Mouse (Mus musculus) kidney, embryonic 15.5 days (tissue): Measurements from ENCODE around the gene Asic1. TPM values are rescaled to one million over a fixed set of nuclear protein-coding genes. Genes with fewer than 3 reads are reported as not detected.
A peak's percentile ranks its signal among the peaks of the same experiment; 100 is the strongest.

Experiments used
- ATAC-seq: fragments of 200-750 bp; cut with Nextera tagmentation; replicated peaks from 2 replicates; pipeline ENCODE4 v1.8.0; 2017; ENCODE audit warnings: moderate TSS enrichment; ENCODE audit not compliant: low FRiP score
- H3K27ac ChIP-seq: fragments of 300-500 bp; sonication (generic); 2 replicates; pipeline ENCODE4 v1.5.1; 2015; ENCODE audit warnings: mild to moderate bottlenecking, inconsistent platforms
- H3K27me3 ChIP-seq: fragments of 300-500 bp; sonication (generic); 2 replicates; pipeline ENCODE4 v1.6.1; 2015; ENCODE audit warnings: inconsistent platforms
- H3K36me3 ChIP-seq: fragments of 300-500 bp; sonication (generic); 2 replicates; pipeline ENCODE4 v1.6.1; 2015; ENCODE audit warnings: inconsistent platforms
- H3K4me1 ChIP-seq: fragments of 300-500 bp; sonication (generic); 2 replicates; pipeline ENCODE4 v1.6.1; 2015; ENCODE audit warnings: inconsistent platforms
- H3K4me2 ChIP-seq: fragments of 300-500 bp; sonication (generic); 2 replicates; pipeline ENCODE4 v1.6.1; 2015; ENCODE audit warnings: moderate library complexity, mild to moderate bottlenecking, inconsistent platforms
- H3K4me3 ChIP-seq: fragments of 300-500 bp; sonication (generic); replicated peaks from 2 replicates; pipeline ENCODE4 v1.5.1; 2015; ENCODE audit warnings: mild to moderate bottlenecking, inconsistent platforms
- H3K9ac ChIP-seq: fragments of 300-500 bp; sonication (generic); 2 replicates; pipeline ENCODE4 v1.6.1; 2015; ENCODE audit warnings: mild to moderate bottlenecking, inconsistent platforms
- H3K9me3 ChIP-seq: fragments of 300-500 bp; sonication (generic); replicated peaks from 2 replicates; pipeline ENCODE4 v1.6.1; 2016; ENCODE audit warnings: inconsistent platforms
- WGBS: fragments of 180-500 bp; shearing (Covaris S2); methylation state at CpG from one replicate; pipeline ENCODE4 v1.1.7; 2015; ENCODE audit warnings: mixed read lengths; 5-methylcytosine and 5-hydroxymethylcytosine counted together
- polyA plus RNA-seq: library from polyadenylated mRNA; unstranded; fragments of >200 nt; fragmentation: Nextera tagmentation; extraction: Ambion mirVana; gene quantifications from 2 replicates; pipeline ENCODE4 v1.2.1, GENCODE M21; 2015

Gene Asic1
- polyA plus RNA-seq: 1.4 and 1.8 TPM in 2 replicates

GRCm38 (mm10) chr15:99670154-99670821 is at the start of gene Asic1:
Gene Asic1 (plus strand): TSS chr15:99670368.
- Histone ChIP-seq H3K4me3 (peak within 1 kb of the TSS; percentile 58), H3K36me3 (no peaks in the 10 kb centered on the region), H3K27ac (no peak within 1 kb of the TSS), H3K27me3 (peaks cover 83% of the 10 kb centered on the region), H3K9ac (peak within 1 kb of the TSS; percentile 61), H3K4me1 (peaks cover 31% of the 10 kb centered on the region), H3K9me3 (no peaks in the 10 kb centered on the region), H3K4me2 (peak within 1 kb of the TSS; percentile 99)
- under 1% methylated on average over 70 of the region's 74 CpGs for WGBS
- peak; percentile 70 for ATAC-seq

GRCm38 (mm10) chr15:99622063-99622462 is 48.1 kb upstream of the Asic1 start:
- Histone ChIP-seq H3K27ac (no peak overlapping the region), H3K27me3 (no peaks in the 10 kb centered on the region), H3K9me3 (no peaks in the 10 kb centered on the region), H3K4me2 (no peak overlapping the region), H3K4me3 (no peak overlapping the region), H3K36me3 (peaks cover 73% of the 10 kb centered on the region), H3K9ac (no peak overlapping the region), H3K4me1 (no peaks in the 10 kb centered on the region)
- no peak for ATAC-seq
- 92% methylated on average over 11 of the region's 11 CpGs for WGBS

- H3K4me2 ChIP-seq: no peak overlapping the region
- no peak overlapping the region for H3K4me3 ChIP-seq
- no peak overlapping the region for H3K27ac ChIP-seq
- no peaks in the 10 kb centered on the region for H3K27me3 ChIP-seq
- no peak for ATAC-seq
- no peak overlapping the region for H3K9ac ChIP-seq
- H3K9me3 ChIP-seq: no peaks in the 10 kb centered on the region
- peaks cover 98% of the 10 kb centered on the region for H3K36me3 ChIP-seq
- no peaks in the 10 kb centered on the region for H3K4me1 ChIP-seq
These were observed 38.5 kb upstream of the Asic1 start for GRCm38 (mm10) chr15:99631618-99632017.

- ATAC-seq: no peak
- Histone ChIP-seq H3K4me1 (no peaks in the 10 kb centered on the region), H3K9me3 (no peaks in the 10 kb centered on the region), H3K4me3 (no peak overlapping the region), H3K36me3 (peaks cover 99% of the 10 kb centered on the region), H3K27ac (no peak overlapping the region), H3K4me2 (no peak overlapping the region), H3K27me3 (no peaks in the 10 kb centered on the region), H3K9ac (no peak overlapping the region)
- WGBS: 90% methylated on average over 7 of the region's 7 CpGs
These were observed 35.5 kb upstream of the Asic1 start for GRCm38 (mm10) chr15:99634702-99635101.

GRCm38 (mm10) chr15:99637405-99638123 is 32.6 kb upstream of the Asic1 start:
- no peaks in the 10 kb centered on the region for H3K9me3 ChIP-seq
- no peak overlapping the region for H3K4me3 ChIP-seq
- H3K27me3 ChIP-seq: no peaks in the 10 kb centered on the region
- H3K9ac ChIP-seq: no peak overlapping the region
- H3K36me3 ChIP-seq: peaks cover 97% of the 10 kb centered on the region
- no peak overlapping the region for H3K27ac ChIP-seq
- 85% methylated on average over 12 of the region's 12 CpGs for WGBS
- no peak for ATAC-seq
- H3K4me2 ChIP-seq: no peak overlapping the region
- no peaks in the 10 kb centered on the region for H3K4me1 ChIP-seq

- H3K4me2 ChIP-seq: no peak overlapping the region
- H3K4me1 ChIP-seq: no peaks in the 10 kb centered on the region
- WGBS: 92% methylated on average over 5 of the region's 5 CpGs
- no peak overlapping the region for H3K4me3 ChIP-seq
- H3K9me3 ChIP-seq: no peaks in the 10 kb centered on the region
- H3K27me3 ChIP-seq: no peaks in the 10 kb centered on the region
- H3K9ac ChIP-seq: no peak overlapping the region
- H3K27ac ChIP-seq: no peak overlapping the region
- no peak for ATAC-seq
- peaks cover 93% of the 10 kb centered on the region for H3K36me3 ChIP-seq
These were observed 32.1 kb upstream of the Asic1 start for GRCm38 (mm10) chr15:99638124-99638485.

- peaks cover 49% of the 10 kb centered on the region for H3K36me3 ChIP-seq
- H3K4me1 ChIP-seq: peaks cover 17% of the 10 kb centered on the region
- 77% methylated on average over 6 of the region's 6 CpGs for WGBS
- ATAC-seq: no peak
- H3K9me3 ChIP-seq: no peaks in the 10 kb centered on the region
- H3K4me2 ChIP-seq: no peak overlapping the region
- no peak overlapping the region for H3K27ac ChIP-seq
- H3K4me3 ChIP-seq: no peak overlapping the region
- no peak overlapping the region for H3K9ac ChIP-seq
- H3K27me3 ChIP-seq: no peaks in the 10 kb centered on the region
These were observed 27.5 kb upstream of the Asic1 start for GRCm38 (mm10) chr15:99642622-99643021.

- Histone ChIP-seq H3K9me3 (no peaks in the 10 kb centered on the region), H3K27me3 (no peaks in the 10 kb centered on the region), H3K9ac (no peak overlapping the region), H3K4me3 (no peak overlapping the region), H3K27ac (no peak overlapping the region), H3K4me1 (peaks cover 28% of the 10 kb centered on the region), H3K4me2 (no peak overlapping the region), H3K36me3 (peaks cover 37% of the 10 kb centered on the region)
- no peak for ATAC-seq
- WGBS: 75% methylated on average over 10 of the region's 10 CpGs
These were observed 26.3 kb upstream of the Asic1 start for GRCm38 (mm10) chr15:99643832-99644231.

GRCm38 (mm10) chr15:99644776-99645175 is 25.4 kb upstream of the Asic1 start:
- Histone ChIP-seq H3K4me3 (no peak overlapping the region), H3K4me1 (peaks cover 38% of the 10 kb centered on the region), H3K4me2 (no peak overlapping the region), H3K9ac (no peak overlapping the region), H3K27me3 (no peaks in the 10 kb centered on the region), H3K9me3 (no peaks in the 10 kb centered on the region), H3K36me3 (peaks cover 28% of the 10 kb centered on the region), H3K27ac (no peak overlapping the region)
- ATAC-seq: no peak
- WGBS: 56% methylated on average over 7 of the region's 7 CpGs

- WGBS: 31% methylated on average over 4 of the region's 4 CpGs
- H3K9me3 ChIP-seq: no peaks in the 10 kb centered on the region
- no peak overlapping the region for H3K4me3 ChIP-seq
- H3K4me1 ChIP-seq: peaks cover 57% of the 10 kb centered on the region
- H3K27me3 ChIP-seq: peaks cover 9% of the 10 kb centered on the region
- H3K27ac ChIP-seq: no peak overlapping the region
- ATAC-seq: no peak
- 0 out of 2 replicates have a peak overlapping the region, but pooled peaks have one; percentile 21 for H3K4me2 ChIP-seq
- no peaks in the 10 kb centered on the region for H3K36me3 ChIP-seq
- no peak overlapping the region for H3K9ac ChIP-seq
These were observed 21.8 kb upstream of the Asic1 start for GRCm38 (mm10) chr15:99648326-99648725.

- ATAC-seq: no peak
- H3K27ac ChIP-seq: no peak overlapping the region
- peaks cover 62% of the 10 kb centered on the region for H3K4me1 ChIP-seq
- H3K4me2 ChIP-seq: peak overlapping the region; percentile 80
- no peak overlapping the region for H3K9ac ChIP-seq
- no peaks in the 10 kb centered on the region for H3K9me3 ChIP-seq
- peak overlapping the region; percentile 96 for H3K4me3 ChIP-seq
- H3K36me3 ChIP-seq: no peaks in the 10 kb centered on the region
- WGBS: 49% methylated on average over 6 of the region's 6 CpGs
- peaks cover 18% of the 10 kb centered on the region for H3K27me3 ChIP-seq
These were observed 21.0 kb upstream of the Asic1 start for GRCm38 (mm10) chr15:99649067-99649761.

GRCm38 (mm10) chr15:99650304-99650703 is 19.9 kb upstream of the Asic1 start:
- Histone ChIP-seq H3K4me3 (peak overlapping the region; percentile 96), H3K27ac (no peak overlapping the region), H3K9me3 (no peaks in the 10 kb centered on the region), H3K9ac (peak overlapping the region; percentile 92), H3K27me3 (peaks cover 29% of the 10 kb centered on the region), H3K4me2 (peak overlapping the region; percentile 80), H3K36me3 (no peaks in the 10 kb centered on the region), H3K4me1 (peaks cover 57% of the 10 kb centered on the region)
- no peak for ATAC-seq
- 48% methylated on average over 2 of the region's 2 CpGs for WGBS
